Mouse (Mus musculus) heart, embryonic 14.5 days (tissue): ENCODE measurements at regions not wholly inside any gene's neighbourhood (a gene's known extent, or its start where the extent isn't known, plus 50 kb on each side); places are given as distances from the start of the nearest gene placed in this dataset.

Experiments used
- ATAC-seq: fragments of 200-750 bp; cut with Nextera tagmentation; 2 replicates; pipeline ENCODE4 v1.8.0; 2017; ENCODE audit warnings: low read depth, moderate TSS enrichment; ENCODE audit not compliant: insufficient number of reproducible peaks, insufficient read depth, low FRiP score
- H3K27ac ChIP-seq, 2 experiments: fragments of 200-500 bp in 1 of 2; fragments of 300-500 bp in 1 of 2; sonication (generic) in 1 of 2; replicated peaks in 1 of 2; 2 replicates each; pipeline ENCODE4 v1.5.1; 2012 to 2014; ENCODE audit warnings: low read depth in 2 of 2, low read length in 2 of 2, control low read depth in 1 of 2, mild to moderate bottlenecking in 1 of 2, mixed read lengths in 1 of 2; ENCODE audit not compliant: control insufficient read depth in 1 of 2, insufficient read depth in 1 of 2
- H3K27me3 ChIP-seq: fragments of 300-500 bp; sonication (generic); 2 replicates; pipeline ENCODE4 v1.6.1; 2014; ENCODE audit warnings: mild to moderate bottlenecking, low read length, control low read depth; ENCODE audit not compliant: control insufficient read depth, insufficient read depth
- H3K36me3 ChIP-seq: fragments of 300-500 bp; sonication (generic); 2 replicates; pipeline ENCODE4 v1.6.1; 2014; ENCODE audit warnings: mild to moderate bottlenecking, control low read depth, low read length, mixed read lengths; ENCODE audit not compliant: control insufficient read depth, insufficient read depth
- H3K4me1 ChIP-seq, 2 experiments: fragments of 200-500 bp in 1 of 2; fragments of 300-500 bp in 1 of 2; sonication (generic) in 1 of 2; 2 replicates each; pipeline ENCODE4 v1.6.1; 2012 to 2014; ENCODE audit warnings: low read length in 2 of 2, control low read depth in 1 of 2, mixed read lengths in 1 of 2; ENCODE audit not compliant: control insufficient read depth in 2 of 2, insufficient read depth in 2 of 2
- H3K4me2 ChIP-seq: fragments of 300-500 bp; sonication (generic); 2 replicates; pipeline ENCODE4 v1.6.1; 2014; ENCODE audit warnings: mild to moderate bottlenecking, low read length
- H3K4me3 ChIP-seq, 2 experiments: fragments of 200-500 bp in 1 of 2; fragments of 300-500 bp in 1 of 2; sonication (generic) in 1 of 2; 2 replicates each; pipeline ENCODE4 v1.5.1; 2012 to 2014; ENCODE audit warnings: low read length in 2 of 2, mild to moderate bottlenecking in 2 of 2, control low read depth in 1 of 2, low read depth in 1 of 2, moderate library complexity in 1 of 2; ENCODE audit not compliant: control insufficient read depth in 1 of 2, insufficient read depth in 1 of 2
- H3K9ac ChIP-seq: fragments of 300-500 bp; sonication (generic); 2 replicates; pipeline ENCODE4 v1.6.1; 2014; ENCODE audit warnings: mild to moderate bottlenecking, low read length
- H3K9me3 ChIP-seq: fragments of 300-500 bp; sonication (generic); 2 replicates; pipeline ENCODE4 v1.6.1; 2016; ENCODE audit warnings: low read length, control low read depth; ENCODE audit not compliant: control insufficient read depth
- WGBS: fragments of 180-500 bp; shearing (Covaris S2); extraction: QIAGEN DNeasy Blood & Tissue Kit; methylation state at CpG from one replicate; pipeline ENCODE4 v1.1.7; 2014; 5-methylcytosine and 5-hydroxymethylcytosine counted together

DNA sequence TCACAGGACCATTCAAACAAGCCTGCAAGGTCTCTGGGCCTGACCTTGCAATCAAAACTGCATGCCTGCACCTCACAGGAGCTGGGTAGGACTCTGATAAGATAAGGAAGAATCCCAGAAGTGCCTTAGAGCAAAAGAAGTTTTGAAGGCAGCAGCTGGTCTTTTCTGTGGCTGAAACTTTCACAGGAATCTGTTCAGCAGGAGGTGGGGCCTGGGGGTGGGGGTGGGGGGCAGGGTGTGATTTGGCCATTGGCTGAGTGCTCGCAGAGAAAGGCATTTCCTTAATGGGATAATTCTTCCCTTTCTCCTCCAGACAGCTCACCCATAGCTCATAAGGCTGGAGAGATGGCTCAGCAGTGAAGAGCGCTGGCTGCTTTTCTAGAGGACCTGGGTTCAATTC, 195.8 kb downstream of the Opa1 start:
- no peaks in the 10 kb centered on the region for H3K36me3 ChIP-seq
- peak; percentile 57; the same call in 1 of the 2 replicates for ATAC-seq
- no peaks in the 10 kb centered on the region for H3K9me3 ChIP-seq
- H3K4me1 ChIP-seq = peaks cover 12 to 14% of the 10 kb centered on the region in 2 experiments
- H3K27ac ChIP-seq = no peak overlapping the region
- H3K4me3 ChIP-seq = no peak overlapping the region
- no peak overlapping the region for H3K4me2 ChIP-seq
- H3K27me3 ChIP-seq = 0 out of 2 replicates have a peak, but pooled peaks cover 10% of the 10 kb centered on the region
- no peak overlapping the region for H3K9ac ChIP-seq
- WGBS = 28% methylated on average over 2 of the region's 2 CpGs

DNA sequence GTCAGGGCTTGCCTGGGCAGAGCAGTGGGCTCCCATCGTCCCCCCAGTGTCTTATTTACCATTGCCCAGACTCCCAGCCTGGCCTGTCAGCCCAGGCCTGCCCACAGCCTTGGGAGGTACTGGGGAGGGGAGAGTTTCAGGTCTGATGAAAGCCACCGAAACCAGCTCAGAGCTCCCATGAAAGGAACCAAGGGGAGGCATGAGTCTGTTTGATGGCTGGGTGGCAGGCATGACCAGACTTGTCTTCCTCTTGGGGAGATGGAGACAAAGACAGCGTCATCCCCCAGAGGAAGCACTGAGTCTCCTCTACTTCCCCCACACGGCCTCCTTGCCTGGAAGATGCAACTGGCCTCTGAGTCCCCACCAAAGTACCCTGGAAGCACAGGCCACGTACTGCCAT, 196.7 kb downstream of the Opa1 start:
- Histone ChIP-seq H3K4me1 (peaks cover 12 to 14% of the 10 kb centered on the region in 2 experiments), H3K27ac (no peak overlapping the region), H3K4me3 (no peak overlapping the region), H3K9me3 (no peaks in the 10 kb centered on the region), H3K9ac (no peak overlapping the region), H3K27me3 (peaks cover 8% of the 10 kb centered on the region; the same call in 1 of the 2 replicates), H3K4me2 (no peak overlapping the region), H3K36me3 (no peaks in the 10 kb centered on the region)
- WGBS = 76% methylated on average over 5 of the region's 5 CpGs
- no peak for ATAC-seq

- H3K9ac ChIP-seq = no peak overlapping the region
- H3K4me2 ChIP-seq = no peak overlapping the region
- H3K4me3 ChIP-seq = no peak overlapping the region
- H3K4me1 ChIP-seq = no peaks in the 10 kb centered on the region
- peaks cover 6% of the 10 kb centered on the region for H3K9me3 ChIP-seq
- H3K36me3 ChIP-seq = no peaks in the 10 kb centered on the region
- peaks cover 7% of the 10 kb centered on the region; the same call in 1 of the 2 replicates for H3K27me3 ChIP-seq
- 52% methylated on average over 4 of the region's 4 CpGs for WGBS
- no peak overlapping the region for H3K27ac ChIP-seq
- ATAC-seq = no peak
Observed at GRCm38 (mm10) chr16:29782441-29782840, 203.3 kb downstream of the Opa1 start.

DNA sequence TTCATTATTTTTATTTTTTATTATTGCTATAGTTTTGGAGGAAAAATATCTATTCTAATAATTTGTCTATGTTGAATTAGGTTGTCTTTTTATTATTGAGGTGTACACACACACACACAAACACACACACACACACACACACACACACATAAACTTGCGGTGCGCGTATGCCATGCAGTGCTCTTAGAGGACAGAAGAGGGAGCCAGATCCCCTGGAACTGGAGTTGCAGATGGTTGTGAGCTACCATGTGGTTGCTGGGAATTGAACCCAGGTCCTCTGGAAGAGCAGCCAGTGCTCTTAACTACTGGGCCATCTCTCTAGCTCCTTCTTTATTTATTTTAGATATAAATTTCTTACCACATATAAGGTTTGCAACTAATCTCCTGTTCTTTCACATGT, 206.0 kb downstream of the Opa1 start:
- H3K9ac ChIP-seq = no peak overlapping the region
- no peak for ATAC-seq
- peaks cover 7% of the 10 kb centered on the region; the same call in 1 of the 2 replicates for H3K27me3 ChIP-seq
- H3K9me3 ChIP-seq = peaks cover 6% of the 10 kb centered on the region
- WGBS = 100% methylated on average over 3 of the region's 3 CpGs
- H3K4me1 ChIP-seq = no peaks in the 10 kb centered on the region
- no peaks in the 10 kb centered on the region for H3K36me3 ChIP-seq
- H3K27ac ChIP-seq = no peak overlapping the region
- H3K4me3 ChIP-seq = no peak overlapping the region
- H3K4me2 ChIP-seq = no peak overlapping the region

DNA sequence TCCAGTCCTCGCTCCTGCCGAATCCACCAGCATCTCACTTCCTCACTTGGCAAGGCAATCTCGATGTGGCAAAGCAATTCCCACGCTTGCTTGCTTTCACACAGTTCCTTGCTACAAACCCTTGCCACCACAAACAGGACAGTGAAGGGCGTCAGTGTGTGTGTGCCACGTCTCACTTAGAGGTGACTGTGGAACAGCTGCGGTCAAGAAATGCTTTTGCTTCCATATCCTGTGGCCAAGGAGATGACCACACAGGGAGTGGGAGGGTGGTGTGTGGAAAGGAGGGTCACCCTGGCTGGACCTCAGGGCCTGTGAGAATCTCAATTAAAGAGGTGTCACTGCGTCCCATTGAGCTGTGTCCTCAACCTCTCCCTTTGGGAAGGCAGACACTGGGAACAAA, 207.4 kb downstream of the Opa1 start:
- Histone ChIP-seq H3K4me1 (no peaks in the 10 kb centered on the region), H3K27me3 (no peaks in the 10 kb centered on the region), H3K9me3 (peaks cover 6% of the 10 kb centered on the region), H3K36me3 (no peaks in the 10 kb centered on the region), H3K27ac (no peak overlapping the region), H3K4me2 (no peak overlapping the region), H3K9ac (no peak overlapping the region), H3K4me3 (no peak overlapping the region)
- ATAC-seq = no peak
- 90% methylated on average over 8 of the region's 8 CpGs for WGBS

- no peaks in the 10 kb centered on the region for H3K27me3 ChIP-seq
- H3K9ac ChIP-seq = no peak overlapping the region
- no peaks in the 10 kb centered on the region for H3K4me1 ChIP-seq
- H3K9me3 ChIP-seq = peaks cover 6% of the 10 kb centered on the region
- no peaks in the 10 kb centered on the region for H3K36me3 ChIP-seq
- no peak overlapping the region for H3K27ac ChIP-seq
- ATAC-seq = no peak
- H3K4me3 ChIP-seq = no peak overlapping the region
- WGBS = 81% methylated on average over 5 of the region's 5 CpGs
- no peak overlapping the region for H3K4me2 ChIP-seq
Observed at GRCm38 (mm10) chr16:29787633-29788511, 208.7 kb downstream of the Opa1 start.

DNA sequence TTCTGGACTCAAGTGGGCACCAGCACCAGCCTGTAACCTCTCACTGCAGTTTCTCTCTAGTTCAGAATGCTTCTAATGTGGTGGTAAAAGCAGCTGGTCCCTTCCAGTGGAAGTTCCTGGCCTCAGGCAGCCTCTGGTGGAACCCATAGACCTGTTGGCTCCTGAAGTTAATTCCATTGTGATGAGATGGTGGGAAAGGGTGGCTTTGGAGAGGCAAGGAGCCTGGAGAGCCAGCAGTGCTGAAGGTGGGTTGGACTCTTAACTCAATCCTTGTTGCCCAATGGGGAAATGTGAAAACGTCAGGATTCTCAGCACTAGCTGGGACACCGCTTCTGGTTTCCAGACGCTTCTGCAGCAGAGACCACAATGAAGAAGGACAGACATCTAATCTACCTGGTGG, 210.9 kb downstream of the Opa1 start:
- no peaks in the 10 kb centered on the region for H3K4me1 ChIP-seq
- H3K27me3 ChIP-seq = 0 out of 2 replicates have a peak, but pooled peaks cover 3% of the 10 kb centered on the region
- no peak overlapping the region for H3K4me2 ChIP-seq
- no peak overlapping the region for H3K4me3 ChIP-seq
- WGBS = 78% methylated on average over 3 of the region's 3 CpGs
- no peak overlapping the region for H3K9ac ChIP-seq
- no peak for ATAC-seq
- peaks cover 6% of the 10 kb centered on the region for H3K9me3 ChIP-seq
- H3K27ac ChIP-seq = no peak overlapping the region
- no peaks in the 10 kb centered on the region for H3K36me3 ChIP-seq
